Mouse (Mus musculus) heart, embryonic 14.5 days (tissue): ENCODE measurements around the gene 1700067P10Rik. TPM values are rescaled to one million over a fixed set of nuclear protein-coding genes. Genes with fewer than 3 reads are reported as not detected.

Source experiments
- ATAC-seq: fragments of 200-750 bp; cut with Nextera tagmentation; 2 replicates; pipeline ENCODE4 v1.8.0; 2017; ENCODE audit warnings: low read depth, moderate TSS enrichment; ENCODE audit not compliant: insufficient number of reproducible peaks, insufficient read depth, low FRiP score
- H3K27ac ChIP-seq, 2 experiments: fragments of 200-500 bp in 1 of 2; fragments of 300-500 bp in 1 of 2; sonication (generic) in 1 of 2; replicated peaks in 1 of 2; 2 replicates each; pipeline ENCODE4 v1.5.1; 2012 to 2014; ENCODE audit warnings: low read depth in 2 of 2, low read length in 2 of 2, control low read depth in 1 of 2, mild to moderate bottlenecking in 1 of 2, mixed read lengths in 1 of 2; ENCODE audit not compliant: control insufficient read depth in 1 of 2, insufficient read depth in 1 of 2
- H3K27me3 ChIP-seq: fragments of 300-500 bp; sonication (generic); 2 replicates; pipeline ENCODE4 v1.6.1; 2014; ENCODE audit warnings: mild to moderate bottlenecking, low read length, control low read depth; ENCODE audit not compliant: control insufficient read depth, insufficient read depth
- H3K36me3 ChIP-seq: fragments of 300-500 bp; sonication (generic); 2 replicates; pipeline ENCODE4 v1.6.1; 2014; ENCODE audit warnings: mild to moderate bottlenecking, control low read depth, low read length, mixed read lengths; ENCODE audit not compliant: control insufficient read depth, insufficient read depth
- H3K4me1 ChIP-seq, 2 experiments: fragments of 200-500 bp in 1 of 2; fragments of 300-500 bp in 1 of 2; sonication (generic) in 1 of 2; 2 replicates each; pipeline ENCODE4 v1.6.1; 2012 to 2014; ENCODE audit warnings: low read length in 2 of 2, control low read depth in 1 of 2, mixed read lengths in 1 of 2; ENCODE audit not compliant: control insufficient read depth in 2 of 2, insufficient read depth in 2 of 2
- H3K4me2 ChIP-seq: fragments of 300-500 bp; sonication (generic); 2 replicates; pipeline ENCODE4 v1.6.1; 2014; ENCODE audit warnings: mild to moderate bottlenecking, low read length
- H3K4me3 ChIP-seq, 2 experiments: fragments of 200-500 bp in 1 of 2; fragments of 300-500 bp in 1 of 2; sonication (generic) in 1 of 2; 2 replicates each; pipeline ENCODE4 v1.5.1; 2012 to 2014; ENCODE audit warnings: low read length in 2 of 2, mild to moderate bottlenecking in 2 of 2, control low read depth in 1 of 2, low read depth in 1 of 2, moderate library complexity in 1 of 2; ENCODE audit not compliant: control insufficient read depth in 1 of 2, insufficient read depth in 1 of 2
- H3K9ac ChIP-seq: fragments of 300-500 bp; sonication (generic); 2 replicates; pipeline ENCODE4 v1.6.1; 2014; ENCODE audit warnings: mild to moderate bottlenecking, low read length
- H3K9me3 ChIP-seq: fragments of 300-500 bp; sonication (generic); 2 replicates; pipeline ENCODE4 v1.6.1; 2016; ENCODE audit warnings: low read length, control low read depth; ENCODE audit not compliant: control insufficient read depth
- WGBS: fragments of 180-500 bp; shearing (Covaris S2); extraction: QIAGEN DNeasy Blood & Tissue Kit; methylation state at CpG from one replicate; pipeline ENCODE4 v1.1.7; 2014; 5-methylcytosine and 5-hydroxymethylcytosine counted together
- polyA plus RNA-seq: library from polyadenylated mRNA; unstranded; fragments of >200 nt; fragmentation: Nextera tagmentation; extraction: Ambion mirVana; gene quantifications from 2 replicates; pipeline ENCODE4 v1.2.1, GENCODE M21; 2014

Gene 1700067P10Rik
- polyA plus RNA-seq, 1 experiment from 2014 or later: not detected

- 71% methylated on average over 3 of the region's 3 CpGs for WGBS
- no peaks in the 10 kb centered on the region for H3K9me3 ChIP-seq
- no peak for ATAC-seq
- H3K27me3 ChIP-seq: no peaks in the 10 kb centered on the region
- H3K9ac ChIP-seq: no peak overlapping the region
- no peaks in the 10 kb centered on the region for H3K36me3 ChIP-seq
- no peak overlapping the region for H3K27ac ChIP-seq
- no peaks in the 10 kb centered on the region for H3K4me1 ChIP-seq
- H3K4me2 ChIP-seq: no peak overlapping the region
- H3K4me3 ChIP-seq: no peak overlapping the region
These were observed 19.4 kb downstream of the 1700067P10Rik start for GRCm38 (mm10) chr17:48108520-48108919.

GRCm38 (mm10) chr17:48110547-48111287, 21.6 kb downstream of the 1700067P10Rik start:
- H3K9me3 ChIP-seq: peaks cover 3% of the 10 kb centered on the region; the same call in 1 of the 2 replicates
- 39% methylated on average over 8 of the region's 8 CpGs for WGBS
- no peak overlapping the region for H3K9ac ChIP-seq
- no peaks in the 10 kb centered on the region for H3K4me1 ChIP-seq
- no peaks in the 10 kb centered on the region for H3K36me3 ChIP-seq
- no peak overlapping the region for H3K4me3 ChIP-seq
- no peak for ATAC-seq
- H3K4me2 ChIP-seq: no peak overlapping the region
- H3K27me3 ChIP-seq: no peaks in the 10 kb centered on the region
- H3K27ac ChIP-seq: no peak overlapping the region

GRCm38 (mm10) chr17:48118570-48118969, 29.5 kb downstream of the 1700067P10Rik start:
- no peak overlapping the region for H3K4me2 ChIP-seq
- H3K27me3 ChIP-seq: no peaks in the 10 kb centered on the region
- no peaks in the 10 kb centered on the region for H3K36me3 ChIP-seq
- no peak overlapping the region for H3K4me3 ChIP-seq
- WGBS: 52% methylated on average over 1 of the region's 1 CpGs
- H3K9ac ChIP-seq: no peak overlapping the region
- H3K9me3 ChIP-seq: peaks cover 3% of the 10 kb centered on the region; the same call in 1 of the 2 replicates
- H3K4me1 ChIP-seq: no peaks in the 10 kb centered on the region
- ATAC-seq: no peak
- H3K27ac ChIP-seq: no peak overlapping the region

- H3K4me1 ChIP-seq: no peaks in the 10 kb centered on the region
- H3K36me3 ChIP-seq: no peaks in the 10 kb centered on the region
- no peak overlapping the region for H3K4me3 ChIP-seq
- ATAC-seq: no peak
- H3K9ac ChIP-seq: no peak overlapping the region
- no peaks in the 10 kb centered on the region for H3K27me3 ChIP-seq
- no peak overlapping the region for H3K4me2 ChIP-seq
- WGBS: 27% methylated on average over 3 of the region's 3 CpGs
- no peaks in the 10 kb centered on the region for H3K9me3 ChIP-seq
- no peak overlapping the region for H3K27ac ChIP-seq
These were observed 30.5 kb downstream of the 1700067P10Rik start for GRCm38 (mm10) chr17:48119656-48120055.

- WGBS: 74% methylated on average over 20 of the region's 20 CpGs
- Histone ChIP-seq H3K4me2 (no peak overlapping the region), H3K27ac (no peak overlapping the region), H3K9ac (no peak overlapping the region), H3K36me3 (no peaks in the 10 kb centered on the region), H3K27me3 (no peaks in the 10 kb centered on the region), H3K9me3 (no peaks in the 10 kb centered on the region), H3K4me1 (no peaks in the 10 kb centered on the region), H3K4me3 (no peak overlapping the region)
- ATAC-seq: no peak
These were observed 31.3 kb downstream of the 1700067P10Rik start for GRCm38 (mm10) chr17:48120456-48120855.

- WGBS: 85% methylated on average over 2 of the region's 2 CpGs
- H3K9ac ChIP-seq: no peak overlapping the region
- no peaks in the 10 kb centered on the region for H3K4me1 ChIP-seq
- no peak overlapping the region for H3K4me2 ChIP-seq
- no peak for ATAC-seq
- H3K27ac ChIP-seq: no peak overlapping the region
- H3K27me3 ChIP-seq: no peaks in the 10 kb centered on the region
- no peaks in the 10 kb centered on the region for H3K36me3 ChIP-seq
- no peaks in the 10 kb centered on the region for H3K9me3 ChIP-seq
- no peak overlapping the region for H3K4me3 ChIP-seq
These were observed 43.7 kb downstream of the 1700067P10Rik start for GRCm38 (mm10) chr17:48132810-48133209.

Other genes with a start within 250 kb of the 1700067P10Rik start
- 10.8 and 13.6 TPM in 2 replicates for gene Foxp4, start 164.7 kb upstream of the 1700067P10Rik start, polyA plus RNA-seq
- not detected in 2 replicates for gene 1700122O11Rik, start 51.0 kb upstream of the 1700067P10Rik start, polyA plus RNA-seq
- not detected in 2 replicates for gene 9830107B12Rik, start 56.9 kb downstream of the 1700067P10Rik start, polyA plus RNA-seq
- not detected in 2 replicates for gene A530064D06Rik, start 78.0 kb downstream of the 1700067P10Rik start, polyA plus RNA-seq
- 0.07 and 0.11 TPM in 2 replicates for gene Trem1, start 143.4 kb downstream of the 1700067P10Rik start, polyA plus RNA-seq
- gene Trem3, start 158.5 kb downstream of the 1700067P10Rik start, polyA plus RNA-seq: not detected in 2 replicates
- 0.53 and 0.63 TPM in 2 replicates for gene Treml4, start 175.0 kb downstream of the 1700067P10Rik start, polyA plus RNA-seq
- 0.09 and 0.11 TPM in 2 replicates for gene Treml2, start 210.2 kb downstream of the 1700067P10Rik start, polyA plus RNA-seq
- 0.09 and 0.30 TPM in 2 replicates for gene B430306N03Rik, start 226.8 kb downstream of the 1700067P10Rik start, polyA plus RNA-seq